Mouse (Mus musculus) embryonic facial prominence, embryonic 12.5 days (tissue): Measurements from ENCODE around the gene Herc1. TPM values are rescaled to one million over a fixed set of nuclear protein-coding genes. Genes with fewer than 3 reads are reported as not detected.
"Not testable (repeated sequence)": the region's sequence is repeated elsewhere in the genome, so short reads cannot be mapped to it uniquely, and the experiment has no call there.

Experiments
- ATAC-seq: fragments of 200-750 bp; cut with Nextera tagmentation; 2 replicates; pipeline ENCODE4 v1.8.0; 2017; ENCODE audit not compliant: insufficient number of reproducible peaks, insufficient read depth, low FRiP score, low TSS enrichment
- H3K27ac ChIP-seq: fragments of 300-500 bp; sonication (generic); 2 replicates; pipeline ENCODE4 v1.5.1; 2016; ENCODE audit warnings: mild to moderate bottlenecking
- H3K27me3 ChIP-seq: fragments of 300-500 bp; sonication (generic); 2 replicates; pipeline ENCODE4 v1.6.1; 2016; ENCODE audit warnings: mild to moderate bottlenecking, moderate library complexity
- H3K36me3 ChIP-seq: fragments of 300-500 bp; sonication (generic); 2 replicates; pipeline ENCODE4 v1.6.1; 2016; ENCODE audit warnings: mild to moderate bottlenecking
- H3K4me1 ChIP-seq: fragments of 300-500 bp; sonication (generic); 2 replicates; pipeline ENCODE4 v1.6.1; 2016
- H3K4me2 ChIP-seq: fragments of 300-500 bp; sonication (generic); replicated peaks from 2 replicates; pipeline ENCODE4 v1.6.1; 2016; ENCODE audit warnings: mild to moderate bottlenecking, moderate library complexity
- H3K4me3 ChIP-seq: fragments of 300-500 bp; sonication (generic); 2 replicates; pipeline ENCODE4 v1.5.1; 2016; ENCODE audit warnings: mild to moderate bottlenecking
- H3K9ac ChIP-seq: fragments of 300-500 bp; sonication (generic); 2 replicates; pipeline ENCODE4 v1.6.1; 2016; ENCODE audit warnings: mild to moderate bottlenecking, moderate library complexity
- H3K9me3 ChIP-seq: fragments of 300-500 bp; sonication (generic); 2 replicates; pipeline ENCODE4 v1.6.1; 2016; ENCODE audit warnings: mild to moderate bottlenecking, moderate library complexity
- WGBS: fragments of 180-500 bp; shearing (Covaris S2); methylation state at CpG from one replicate; pipeline ENCODE4 v1.1.7; 2016; 5-methylcytosine and 5-hydroxymethylcytosine counted together
- polyA plus RNA-seq: library from polyadenylated mRNA; unstranded; fragments of >200 nt; fragmentation: Nextera tagmentation; extraction: Ambion mirVana; gene quantifications from 2 replicates; pipeline ENCODE4 v1.2.1, GENCODE M21; 2016

Gene Herc1
- polyA plus RNA-seq, 1 experiment from 2014 or later = 28.9 TPM

- H3K4me3 ChIP-seq = no peak overlapping the region
- 75% methylated on average over 2 of the region's 2 CpGs for WGBS
- H3K4me2 ChIP-seq = no peak overlapping the region
- H3K9me3 ChIP-seq = no peaks in the 10 kb centered on the region
- no peak overlapping the region for H3K9ac ChIP-seq
- H3K4me1 ChIP-seq = peaks cover 3% of the 10 kb centered on the region; the same call in 1 of the 2 replicates
- ATAC-seq = no peak
- H3K27ac ChIP-seq = no peak overlapping the region
- no peaks in the 10 kb centered on the region for H3K27me3 ChIP-seq
- no peaks in the 10 kb centered on the region for H3K36me3 ChIP-seq
Measured at GRCm38 (mm10) chr9:66352704-66353103, 2.5 kb downstream of the Herc1 start.

DNA sequence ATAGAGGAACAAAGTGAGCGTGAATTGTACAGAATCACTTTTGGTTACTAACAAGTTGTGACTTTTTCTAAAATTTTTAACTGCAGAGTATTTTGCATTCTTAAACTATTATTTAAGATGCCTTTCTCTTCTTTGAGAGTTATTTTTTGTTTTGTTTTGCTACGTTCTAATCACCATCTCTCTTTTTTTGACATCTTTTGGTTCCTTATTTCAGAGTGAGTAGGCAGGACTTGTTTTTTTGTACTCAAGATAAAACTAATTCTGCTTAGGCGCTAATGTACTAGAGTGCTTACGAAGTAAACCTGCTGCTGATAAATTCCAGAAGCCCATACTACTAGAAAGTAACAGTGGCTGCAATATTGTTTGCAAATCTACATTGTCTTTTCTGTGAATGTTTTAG, 8.9 kb downstream of the Herc1 start:
- no peak overlapping the region for H3K9ac ChIP-seq
- H3K4me2 ChIP-seq = no peak overlapping the region
- H3K27me3 ChIP-seq = no peaks in the 10 kb centered on the region
- 89% methylated on average over 4 of the region's 4 CpGs for WGBS
- H3K4me1 ChIP-seq = no peaks in the 10 kb centered on the region
- no peak for ATAC-seq
- H3K27ac ChIP-seq = no peak overlapping the region
- no peaks in the 10 kb centered on the region for H3K36me3 ChIP-seq
- H3K9me3 ChIP-seq = no peaks in the 10 kb centered on the region
- no peak overlapping the region for H3K4me3 ChIP-seq

DNA sequence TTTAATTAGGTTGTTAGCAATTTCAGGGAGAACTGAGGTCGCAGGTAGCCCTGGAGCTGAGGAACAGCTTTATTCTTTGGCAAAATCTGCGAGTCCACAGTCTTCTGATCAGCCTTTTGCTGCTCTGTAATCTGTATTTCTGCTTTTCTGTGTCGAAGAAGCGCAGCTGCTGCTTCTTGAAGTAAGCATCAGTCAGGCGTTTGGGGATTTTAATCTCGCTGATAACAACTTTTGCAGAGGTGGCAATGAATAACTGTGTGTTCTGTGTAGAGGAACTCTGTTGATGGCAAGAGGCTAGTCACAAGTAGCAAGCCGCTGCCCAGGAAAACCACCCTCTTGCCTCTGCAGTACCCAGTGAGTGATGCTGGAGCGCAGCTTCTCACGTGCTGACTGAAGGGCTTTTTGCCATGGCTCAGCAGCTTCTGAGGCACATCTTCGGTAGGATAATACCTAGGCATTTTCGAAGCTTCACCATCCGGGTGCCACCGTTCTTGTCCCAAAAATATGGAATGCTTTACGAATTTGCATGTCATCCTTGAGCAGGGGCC, 10.0 kb downstream of the Herc1 start:
- H3K27me3 ChIP-seq = no peaks in the 10 kb centered on the region
- no peaks in the 10 kb centered on the region for H3K36me3 ChIP-seq
- H3K4me1 ChIP-seq = no peaks in the 10 kb centered on the region
- H3K9me3 ChIP-seq = no peaks in the 10 kb centered on the region
- no peak for ATAC-seq
- H3K4me3 ChIP-seq = no peak overlapping the region
- H3K27ac ChIP-seq = no peak overlapping the region
- 89% methylated on average over 14 of the region's 14 CpGs for WGBS
- H3K4me2 ChIP-seq = no peak overlapping the region
- no peak overlapping the region for H3K9ac ChIP-seq

- no peak overlapping the region for H3K4me2 ChIP-seq
- no peak overlapping the region for H3K27ac ChIP-seq
- peaks cover 17% of the 10 kb centered on the region for H3K36me3 ChIP-seq
- H3K4me1 ChIP-seq = peaks cover 9% of the 10 kb centered on the region; the same call in 1 of the 2 replicates
- H3K9me3 ChIP-seq = no peaks in the 10 kb centered on the region
- no peak overlapping the region for H3K4me3 ChIP-seq
- H3K27me3 ChIP-seq = no peaks in the 10 kb centered on the region
- 68% methylated on average over 4 of the region's 4 CpGs for WGBS
- ATAC-seq = no peak
- H3K9ac ChIP-seq = no peak overlapping the region
Measured at GRCm38 (mm10) chr9:66368890-66369433, 18.7 kb downstream of the Herc1 start.

DNA sequence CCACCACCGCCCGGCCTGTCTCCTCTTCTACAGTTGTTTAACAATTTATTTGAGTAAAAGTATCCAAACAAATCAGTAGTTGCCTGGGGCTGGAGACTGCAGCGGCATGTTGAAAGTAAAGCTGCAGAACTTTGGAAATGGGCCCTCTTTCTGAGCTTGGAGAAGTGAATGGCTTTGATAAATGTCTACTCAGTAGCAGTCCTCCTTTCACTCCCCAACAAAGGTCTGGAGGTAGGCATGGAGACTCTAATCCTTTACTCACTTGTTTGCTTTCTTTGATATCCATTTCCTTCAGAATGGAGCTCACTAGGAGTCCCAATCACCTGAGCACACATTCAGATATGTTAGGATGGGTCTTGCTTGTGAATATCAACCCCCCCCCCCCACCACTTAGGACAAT, 20.1 kb downstream of the Herc1 start:
- Histone ChIP-seq H3K27me3 (no peaks in the 10 kb centered on the region), H3K9ac (no peak overlapping the region), H3K9me3 (no peaks in the 10 kb centered on the region), H3K4me2 (no peak overlapping the region), H3K36me3 (peaks cover 17% of the 10 kb centered on the region), H3K27ac (no peak overlapping the region), H3K4me1 (peaks cover 9% of the 10 kb centered on the region; the same call in 1 of the 2 replicates), H3K4me3 (no peak overlapping the region)
- WGBS = 86% methylated on average over 3 of the region's 3 CpGs
- no peak for ATAC-seq

DNA sequence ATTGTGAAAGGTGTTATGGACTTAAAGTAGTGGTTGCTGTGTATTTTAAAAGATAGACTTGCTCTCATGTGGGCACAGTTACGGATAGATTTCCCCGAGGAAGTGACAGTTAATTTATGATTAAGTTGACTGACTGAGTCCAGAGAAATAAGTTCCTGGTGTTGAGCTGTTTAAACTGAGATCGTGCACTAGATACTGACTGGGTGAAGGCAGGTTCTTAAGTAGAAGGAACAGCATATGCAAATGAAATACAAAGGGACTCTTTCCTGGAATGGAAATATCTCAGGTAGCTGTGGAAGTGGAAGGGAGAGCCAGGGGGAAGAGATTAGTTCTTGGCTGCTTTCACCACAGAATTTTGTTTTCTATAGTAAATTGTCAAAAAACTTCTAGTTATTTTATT, 20.6 kb downstream of the Herc1 start:
- no peak for ATAC-seq
- Histone ChIP-seq H3K36me3 (peaks cover 17% of the 10 kb centered on the region), H3K9ac (no peak overlapping the region), H3K27me3 (no peaks in the 10 kb centered on the region), H3K4me1 (peaks cover 9% of the 10 kb centered on the region; the same call in 1 of the 2 replicates), H3K4me2 (no peak overlapping the region), H3K4me3 (no peak overlapping the region), H3K9me3 (no peaks in the 10 kb centered on the region), H3K27ac (no peak overlapping the region)
- WGBS = 75% methylated on average over 3 of the region's 3 CpGs

GRCm38 (mm10) chr9:66373432-66373831, 23.2 kb downstream of the Herc1 start:
- Histone ChIP-seq H3K4me3 (no peak overlapping the region), H3K27ac (no peak overlapping the region), H3K4me2 (no peak overlapping the region), H3K4me1 (peaks cover 5% of the 10 kb centered on the region; the same call in 1 of the 2 replicates), H3K9ac (no peak overlapping the region), H3K36me3 (peaks cover 22% of the 10 kb centered on the region), H3K27me3 (no peaks in the 10 kb centered on the region), H3K9me3 (no peaks in the 10 kb centered on the region)
- ATAC-seq = no peak
- 90% methylated on average over 3 of the region's 3 CpGs for WGBS

- Histone ChIP-seq H3K36me3 (peaks cover 22% of the 10 kb centered on the region), H3K4me3 (no peak overlapping the region), H3K27me3 (no peaks in the 10 kb centered on the region), H3K27ac (no peak overlapping the region), H3K4me2 (no peak overlapping the region), H3K4me1 (no peaks in the 10 kb centered on the region), H3K9ac (no peak overlapping the region), H3K9me3 (no peaks in the 10 kb centered on the region)
- no peak for ATAC-seq
Measured at GRCm38 (mm10) chr9:66374495-66375478, 24.5 kb downstream of the Herc1 start.

GRCm38 (mm10) chr9:66383417-66383816, 33.2 kb downstream of the Herc1 start:
- WGBS = 91% methylated on average over 3 of the region's 3 CpGs
- no peak overlapping the region for H3K4me2 ChIP-seq
- H3K4me1 ChIP-seq = no peaks in the 10 kb centered on the region
- H3K9ac ChIP-seq = no peak overlapping the region
- no peaks in the 10 kb centered on the region for H3K9me3 ChIP-seq
- no peak overlapping the region for H3K27ac ChIP-seq
- H3K27me3 ChIP-seq = no peaks in the 10 kb centered on the region
- H3K36me3 ChIP-seq = peaks cover 11% of the 10 kb centered on the region; the same call in 1 of the 2 replicates
- no peak for ATAC-seq
- no peak overlapping the region for H3K4me3 ChIP-seq

DNA sequence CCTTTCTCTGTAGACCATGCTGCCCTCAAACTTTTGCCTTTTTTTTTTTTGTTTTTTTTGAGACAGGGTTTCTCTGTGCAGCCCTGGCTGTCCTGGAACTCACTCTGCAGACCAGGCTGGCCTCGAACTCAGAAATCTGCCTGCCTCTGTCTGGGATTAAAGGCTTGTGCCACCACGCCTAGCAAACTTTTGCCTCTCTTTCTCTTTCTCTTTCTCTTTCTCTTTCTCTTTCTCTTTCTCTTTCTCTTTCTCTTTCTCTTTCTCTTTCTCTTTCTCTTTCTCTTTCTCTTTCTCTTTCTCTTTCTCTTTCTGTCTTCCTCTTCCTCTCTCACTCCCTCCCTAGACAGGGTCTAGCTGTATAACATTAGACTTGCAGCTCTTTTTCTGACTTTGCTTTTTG, 40.1 kb downstream of the Herc1 start:
- peaks cover 21% of the 10 kb centered on the region; the same call in 1 of the 2 replicates for H3K36me3 ChIP-seq
- H3K27ac ChIP-seq, H3K27me3 ChIP-seq, H3K4me3 ChIP-seq, H3K4me2 ChIP-seq, H3K9me3 ChIP-seq, H3K4me1 ChIP-seq, ATAC-seq, H3K9ac ChIP-seq: not testable (repeated sequence)
- 82% methylated on average over 2 of the region's 2 CpGs for WGBS

DNA sequence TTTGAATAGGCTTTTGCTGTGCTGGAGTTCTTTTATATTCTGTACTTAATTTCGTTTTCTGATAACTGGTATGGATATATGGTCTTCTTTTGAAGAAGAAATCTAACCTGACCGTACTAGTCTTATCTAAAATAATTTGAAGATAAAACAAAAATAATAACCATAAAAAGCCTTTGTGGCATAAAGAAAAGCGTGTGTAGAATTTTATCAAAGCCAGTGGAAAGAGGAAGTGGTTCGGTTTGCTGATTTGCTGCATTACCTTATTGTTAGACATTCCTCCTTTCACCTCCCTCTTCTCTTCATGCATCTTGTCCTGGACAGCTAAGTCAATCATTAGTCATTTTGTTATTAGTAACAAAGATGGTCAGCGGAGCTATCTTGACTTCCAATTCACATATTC, 43.1 kb downstream of the Herc1 start:
- H3K4me2 ChIP-seq = no peak overlapping the region
- no peaks in the 10 kb centered on the region for H3K27me3 ChIP-seq
- peaks cover 16% of the 10 kb centered on the region for H3K36me3 ChIP-seq
- 91% methylated on average over 5 of the region's 5 CpGs for WGBS
- H3K4me3 ChIP-seq = no peak overlapping the region
- H3K4me1 ChIP-seq = no peaks in the 10 kb centered on the region
- no peak overlapping the region for H3K9ac ChIP-seq
- no peak overlapping the region for H3K27ac ChIP-seq
- no peak for ATAC-seq
- no peaks in the 10 kb centered on the region for H3K9me3 ChIP-seq

- ATAC-seq = no peak
- Histone ChIP-seq H3K27ac (no peak overlapping the region), H3K27me3 (no peaks in the 10 kb centered on the region), H3K4me1 (no peaks in the 10 kb centered on the region), H3K9ac (no peak overlapping the region), H3K4me2 (no peak overlapping the region), H3K36me3 (peaks cover 6% of the 10 kb centered on the region), H3K4me3 (no peak overlapping the region), H3K9me3 (no peaks in the 10 kb centered on the region)
Measured at GRCm38 (mm10) chr9:66423492-66423891, 73.2 kb downstream of the Herc1 start.
